Mouse (Mus musculus): ENCODE data around the gene Hsd17b11. TPM values are rescaled to one million over a fixed set of nuclear protein-coding genes. Genes with fewer than 3 reads are reported as not detected.

Gene Hsd17b11
- polyA plus RNA-seq, 1 experiment: 109 TPM

GRCm38 (mm10) chr5:104022558-104022957 lies 839 bp upstream of the Hsd17b11 start:
- 46% methylated on average over 5 of the region's 5 CpGs for WGBS

GRCm38 (mm10) chr5:104011419-104011818 lies 10.3 kb downstream of the Hsd17b11 start:
- Histone ChIP-seq H3K4me1 (ENCODE audit: control insufficient read depth, insufficient read depth, insufficient read length, low read length) (no peaks in the 10 kb centered on the region; the same call in 1 of the 2 replicates), H3K27ac (ENCODE audit: insufficient read depth, low read depth, low read length) (no peak overlapping the region), H3K27me3 (ENCODE audit: control insufficient read depth, insufficient read depth, low read length) (no peaks in the 10 kb centered on the region), H3K36me3 (ENCODE audit: control insufficient read depth, insufficient read depth, low read length) (peaks cover 32% of the 10 kb centered on the region), H3K4me3 (ENCODE audit: low read depth, low read length) (no peak overlapping the region)
- TF ChIP-seq POLR2A (IDR thresholded peaks at IDR 0.05; ENCODE audit: low read depth, low read length) (no peak), CTCF (IDR thresholded peaks at IDR 0.05; ENCODE audit: extremely low read depth, insufficient read length, insufficient replicate concordance, low read depth, low read length) (no peak)

More at GRCm38 (mm10) chr5:104022558-104022957, 839 bp upstream of the Hsd17b11 start:
- TF ChIP-seq POLR2A (IDR thresholded peaks at IDR 0.05; ENCODE audit: low read depth, low read length) (no peak), CTCF (IDR thresholded peaks at IDR 0.05; ENCODE audit: extremely low read depth, insufficient read length, insufficient replicate concordance, low read depth, low read length) (no peak)
- Histone ChIP-seq H3K4me3 (ENCODE audit: low read depth, low read length) (no peak overlapping the region), H3K36me3 (ENCODE audit: control insufficient read depth, insufficient read depth, low read length) (peaks cover 8% of the 10 kb centered on the region), H3K4me1 (ENCODE audit: control insufficient read depth, insufficient read depth, insufficient read length, low read length) (peaks cover 27% of the 10 kb centered on the region), H3K27ac (ENCODE audit: insufficient read depth, low read depth, low read length) (peak overlapping the region; percentile 96), H3K27me3 (ENCODE audit: control insufficient read depth, insufficient read depth, low read length) (no peaks in the 10 kb centered on the region)

GRCm38 (mm10) chr5:104010261-104010660 lies 11.5 kb downstream of the Hsd17b11 start:
- no peak overlapping the region for H3K27ac ChIP-seq (ENCODE audit: insufficient read depth, low read depth, low read length)
- TF ChIP-seq CTCF (IDR thresholded peaks at IDR 0.05; ENCODE audit: extremely low read depth, insufficient read length, insufficient replicate concordance, low read depth, low read length): no peak
- no peak for TF ChIP-seq POLR2A (IDR thresholded peaks at IDR 0.05; ENCODE audit: low read depth, low read length)
- WGBS: 87% methylated on average over 7 of the region's 7 CpGs
- H3K27me3 ChIP-seq (ENCODE audit: control insufficient read depth, insufficient read depth, low read length): no peaks in the 10 kb centered on the region
- H3K4me1 ChIP-seq (ENCODE audit: control insufficient read depth, insufficient read depth, insufficient read length, low read length): no peaks in the 10 kb centered on the region; the same call in 1 of the 2 replicates
- H3K36me3 ChIP-seq (ENCODE audit: control insufficient read depth, insufficient read depth, low read length): peaks cover 36% of the 10 kb centered on the region
- H3K4me3 ChIP-seq (ENCODE audit: low read depth, low read length): no peak overlapping the region

GRCm38 (mm10) chr5:104009421-104009820 lies 12.3 kb downstream of the Hsd17b11 start:
- 93% methylated on average over 3 of the region's 3 CpGs for WGBS
- Histone ChIP-seq H3K4me1 (ENCODE audit: control insufficient read depth, insufficient read depth, insufficient read length, low read length) (no peaks in the 10 kb centered on the region; the same call in 1 of the 2 replicates), H3K36me3 (ENCODE audit: control insufficient read depth, insufficient read depth, low read length) (peaks cover 42% of the 10 kb centered on the region), H3K4me3 (ENCODE audit: low read depth, low read length) (no peak overlapping the region), H3K27ac (ENCODE audit: insufficient read depth, low read depth, low read length) (no peak overlapping the region), H3K27me3 (ENCODE audit: control insufficient read depth, insufficient read depth, low read length) (no peaks in the 10 kb centered on the region)
- TF ChIP-seq CTCF (IDR thresholded peaks at IDR 0.05; ENCODE audit: extremely low read depth, insufficient read length, insufficient replicate concordance, low read depth, low read length): no peak
- no peak for TF ChIP-seq POLR2A (IDR thresholded peaks at IDR 0.05; ENCODE audit: low read depth, low read length)

GRCm38 (mm10) chr5:104007801-104008200 lies 13.9 kb downstream of the Hsd17b11 start:
- Histone ChIP-seq H3K36me3 (ENCODE audit: control insufficient read depth, insufficient read depth, low read length) (peaks cover 54% of the 10 kb centered on the region), H3K4me1 (ENCODE audit: control insufficient read depth, insufficient read depth, insufficient read length, low read length) (no peaks in the 10 kb centered on the region; the same call in 1 of the 2 replicates), H3K27ac (ENCODE audit: insufficient read depth, low read depth, low read length) (no peak overlapping the region), H3K4me3 (ENCODE audit: low read depth, low read length) (no peak overlapping the region), H3K27me3 (ENCODE audit: control insufficient read depth, insufficient read depth, low read length) (no peaks in the 10 kb centered on the region)
- WGBS: 78% methylated on average over 5 of the region's 5 CpGs
- TF ChIP-seq POLR2A (IDR thresholded peaks at IDR 0.05; ENCODE audit: low read depth, low read length) (no peak), CTCF (IDR thresholded peaks at IDR 0.05; ENCODE audit: extremely low read depth, insufficient read length, insufficient replicate concordance, low read depth, low read length) (no peak)

- Histone ChIP-seq H3K27me3 (ENCODE audit: control insufficient read depth, insufficient read depth, low read length) (no peaks in the 10 kb centered on the region), H3K4me3 (ENCODE audit: low read depth, low read length) (no peak overlapping the region), H3K27ac (ENCODE audit: insufficient read depth, low read depth, low read length) (no peak overlapping the region), H3K36me3 (ENCODE audit: control insufficient read depth, insufficient read depth, low read length) (peaks cover 61% of the 10 kb centered on the region), H3K4me1 (ENCODE audit: control insufficient read depth, insufficient read depth, insufficient read length, low read length) (no peaks in the 10 kb centered on the region; the same call in 1 of the 2 replicates)
- no peak for TF ChIP-seq CTCF (IDR thresholded peaks at IDR 0.05; ENCODE audit: extremely low read depth, insufficient read length, insufficient replicate concordance, low read depth, low read length)
- TF ChIP-seq POLR2A (IDR thresholded peaks at IDR 0.05; ENCODE audit: low read depth, low read length): no peak
- WGBS: 45% methylated on average over 3 of the region's 3 CpGs
Observed at GRCm38 (mm10) chr5:104006811-104007210, 14.9 kb downstream of the Hsd17b11 start.

- no peaks in the 10 kb centered on the region for H3K4me1 ChIP-seq (ENCODE audit: control insufficient read depth, insufficient read depth, insufficient read length, low read length)
- no peak overlapping the region for H3K4me3 ChIP-seq (ENCODE audit: low read depth, low read length)
- 65% methylated on average over 2 of the region's 2 CpGs for WGBS
- H3K27me3 ChIP-seq (ENCODE audit: control insufficient read depth, insufficient read depth, low read length): no peaks in the 10 kb centered on the region
- TF ChIP-seq CTCF (IDR thresholded peaks at IDR 0.05; ENCODE audit: extremely low read depth, insufficient read length, insufficient replicate concordance, low read depth, low read length): no peak
- TF ChIP-seq POLR2A (IDR thresholded peaks at IDR 0.05; ENCODE audit: low read depth, low read length): no peak
- peaks cover 55% of the 10 kb centered on the region for H3K36me3 ChIP-seq (ENCODE audit: control insufficient read depth, insufficient read depth, low read length)
- no peak overlapping the region for H3K27ac ChIP-seq (ENCODE audit: insufficient read depth, low read depth, low read length)
Observed at GRCm38 (mm10) chr5:104003955-104004354, 17.8 kb downstream of the Hsd17b11 start.
